Mouse (Mus musculus) olfactory bulb, adult 2 months (tissue): Measurements from ENCODE around the gene Kif14.
"Not testable (repeated sequence)": the region's sequence is repeated elsewhere in the genome, so short reads cannot be mapped to it uniquely, and the experiment has no call there.

Experiments
- CTCF ChIP-seq: fragments of 200-500 bp; IDR thresholded peaks from 2 replicates; pipeline ENCODE4 v1.5.1; 2012; ENCODE audit warnings: low read depth, mild to moderate bottlenecking, low read length, moderate library complexity; ENCODE audit not compliant: insufficient read depth
- POLR2A ChIP-seq: fragments of 200-500 bp; IDR thresholded peaks from 2 replicates; pipeline ENCODE4 v1.6.1; 2012; ENCODE audit warnings: mild to moderate bottlenecking, low read depth, low read length, moderate library complexity; ENCODE audit not compliant: insufficient read depth

DNA sequence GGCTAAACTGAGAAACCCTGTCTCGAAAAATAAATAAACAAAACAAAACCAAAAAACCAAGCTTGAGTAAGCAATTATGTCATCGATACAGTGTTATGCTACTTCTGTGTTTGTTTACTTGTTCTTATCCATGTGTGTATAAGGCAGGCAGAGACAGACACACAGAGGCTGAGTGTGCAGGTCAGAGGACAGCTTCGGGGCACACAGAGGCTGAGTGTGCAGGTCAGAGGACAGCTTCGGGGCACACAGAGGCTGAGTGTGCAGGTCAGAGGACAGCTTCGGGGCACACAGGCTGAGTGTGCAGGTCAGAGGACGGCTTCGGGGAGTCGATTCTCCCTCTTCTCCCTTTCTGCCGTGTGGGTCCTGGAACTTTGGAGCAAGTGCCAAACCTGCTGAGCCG, 40.1 kb downstream of the Kif14 start:
- TF ChIP-seq POLR2A, CTCF: not testable (repeated sequence)
